Comparison of ENCODE assay signal across 8 mouse cellular contexts in genomic region chr6:125603234-125603633, GRCm38 (mm10). TPM values are rescaled to one million over a fixed set of nuclear protein-coding genes. Genes with fewer than 3 reads are reported as not detected.
A peak's percentile ranks its signal among the peaks of the same experiment; 100 is the strongest.
DNase-seq lines count a peak whose midpoint lies in the region; ATAC-seq and TF ChIP-seq lines count a peak whose summit lies in the region.

No protein-coding gene starts in this region.

- H3K36me3 ChIP-seq in ES-E14 (ENCODE audit: control insufficient read depth, insufficient read depth, low read length, poor library complexity, severe bottlenecking), result no peaks in the 10 kb centered on the region
- H3K36me3 ChIP-seq in hindbrain, embryonic 11.5 days (ENCODE audit: control insufficient read depth, insufficient read depth, low read length), result no peaks in the 10 kb centered on the region
- H3K36me3 ChIP-seq in lung, embryonic 15.5 days, result no peaks in the 10 kb centered on the region

- H3K27ac ChIP-seq in ES-E14 (ENCODE audit: insufficient read depth, low read depth, low read length, poor library complexity, severe bottlenecking), result no peak overlapping the region
- H3K27ac ChIP-seq in hindbrain, embryonic 11.5 days (ENCODE audit: low read depth, low read length), result no peak overlapping the region
- no peak overlapping the region for H3K27ac ChIP-seq in lung, embryonic 15.5 days

- H3K4me2 ChIP-seq in hindbrain, embryonic 11.5 days (replicated peaks; ENCODE audit: low read depth, low read length), result no peak overlapping the region
- peak overlapping the region; percentile 40 for H3K4me2 ChIP-seq in lung, embryonic 15.5 days

- WGBS in hindbrain, embryonic 11.5 days, result 9% methylated on average over 18 of the region's 18 CpGs
- 4% methylated on average over 18 of the region's 18 CpGs for WGBS in lung, embryonic 15.5 days

- peak; percentile 76 for ATAC-seq in hindbrain, embryonic 11.5 days (ENCODE audit: low FRiP score)
- ATAC-seq in lung, embryonic 15.5 days (ENCODE audit: borderline replicate concordance, extremely low read depth, low FRiP score, low TSS enrichment), result peak; percentile 41; the same call in 1 of the 2 replicates
- peak; percentile 57; the same call in 1 of the 2 replicates for ATAC-seq in neutrophil, adult 5-6 weeks (ENCODE audit: extremely low read depth, insufficient number of reproducible peaks, low FRiP score, poor library complexity, severe bottlenecking)

- H3K4me1 ChIP-seq in ES-E14 (ENCODE audit: control insufficient read depth in 2 of 2, insufficient read depth in 2 of 2, low read length in 2 of 2, poor library complexity in 1 of 2), result peaks cover 2 to 15% of the 10 kb centered on the region in 2 experiments; a peak in 3 of 4 replicates
- no peaks in the 10 kb centered on the region for H3K4me1 ChIP-seq in hindbrain, embryonic 11.5 days (replicated peaks; ENCODE audit: control insufficient read depth, insufficient read depth, low read length)
- 0 out of 2 replicates have a peak, but pooled peaks cover 5% of the 10 kb centered on the region for H3K4me1 ChIP-seq in lung, embryonic 15.5 days

- H3K9me3 ChIP-seq in ES-E14 (ENCODE audit: control insufficient read depth, insufficient read depth, low read depth, low read length), result no peaks in the 10 kb centered on the region
- no peaks in the 10 kb centered on the region for H3K9me3 ChIP-seq in hindbrain, embryonic 11.5 days (ENCODE audit: control insufficient read depth, low read length)
- H3K9me3 ChIP-seq in lung, embryonic 15.5 days, result no peaks in the 10 kb centered on the region

- DNase-seq in ES-E14 (ENCODE audit: low read depth, low spot score), result peak; percentile 93
- peak; percentile 24 for DNase-seq in cerebellum, adult 9-11 months
- peak; percentile 57 to 77 for DNase-seq in frontal cortex, postnatal 10 days (ENCODE audit: low spot score in 2 of 2)
- peak; percentile 92 for DNase-seq in hindbrain, embryonic 11.5 days (ENCODE audit: low spot score)
- DNase-seq in layer of hippocampus, adult 9-10 months (ENCODE audit: low spot score), result peak; percentile 40
- peak; percentile 38 to 50 for DNase-seq in thymus, adult 18-20 months

- in situ Hi-C loops in ES-E14 (cut with MboI; ENCODE audit: low sequenced_read_pairs in 2 of 2, unreplicated experiment in 2 of 2), result loop anchor here (5.0 to 10.0 kb wide), 4 partner anchors 101 to 241 kb away; no protein-coding TSS in a partner anchor

- no peak overlapping the region for H3K4me3 ChIP-seq in ES-E14 (ENCODE audit: insufficient read depth in 1 of 2, low read depth in 1 of 2, low read length in 2 of 2, poor library complexity in 1 of 2, severe bottlenecking in 1 of 2)
- H3K4me3 ChIP-seq in hindbrain, embryonic 11.5 days (ENCODE audit: low read depth, low read length), result no peak overlapping the region
- no peak overlapping the region for H3K4me3 ChIP-seq in lung, embryonic 15.5 days

- H3K27me3 ChIP-seq in hindbrain, embryonic 11.5 days (ENCODE audit: control insufficient read depth, insufficient read depth, low read length), result no peaks in the 10 kb centered on the region; the same call in 1 of the 2 replicates
- 0 out of 2 replicates have a peak, but pooled peaks cover 4% of the 10 kb centered on the region for H3K27me3 ChIP-seq in lung, embryonic 15.5 days

- H3K9ac ChIP-seq in ES-E14 (ENCODE audit: insufficient read depth, low read depth, low read length, poor library complexity, severe bottlenecking), result no peak overlapping the region
- no peak overlapping the region for H3K9ac ChIP-seq in hindbrain, embryonic 11.5 days (ENCODE audit: low read depth, low read length)
- H3K9ac ChIP-seq in lung, embryonic 15.5 days, result no peak overlapping the region

TF ChIP-seq in ES-E14, 5 proteins besides CTCF, POLR2A, EP300 and RAD21:
- TF ChIP-seq ZC3H11A (IDR thresholded peaks at IDR 0.05; ENCODE audit: borderline replicate concordance, low read depth, low read length) (peak; percentile 90), MAFK (IDR thresholded peaks at IDR 0.05; ENCODE audit: insufficient read depth, low read depth, low read length) (no peak), HCFC1 (IDR thresholded peaks at IDR 0.05; ENCODE audit: borderline replicate concordance, insufficient read depth, low read length) (peak; percentile 65; the same call in 1 of the 2 replicates), ZNF384 (IDR thresholded peaks at IDR 0.05; ENCODE audit: low read depth, low read length) (0 out of 2 replicates have a peak, but pooled peaks have one; percentile 28), CHD2 (IDR thresholded peaks at IDR 0.05; ENCODE audit: low read depth, low read length) (no peak)

RNA-seq across cellular contexts. Expression of gene Vwf, which starts 56.7 kb away (rescaled TPM):
- total RNA-seq in ES-E14 (2012; rRNA removed), result 3.0 and 6.8 TPM in 2 replicates
- polyA plus RNA-seq in hindbrain, embryonic 11.5 days (2014; fragmentation: Nextera tagmentation; extraction: Ambion mirVana), result 10.3 and 10.7 TPM in 2 replicates
- 19.1 and 20.8 TPM in 2 replicates for polyA plus RNA-seq in lung, embryonic 15.5 days (2015; fragmentation: Nextera tagmentation; extraction: Ambion mirVana)
- total RNA-seq in neutrophil, adult 5-6 weeks (2017), result 5.7 and 8.6 TPM in 2 replicates

Comparison
In these comparisons a context has a peak if more than half of its experiments do, and no peak if none do; other contexts are left out.
1. DNase-seq: peak in every context shown above with its lines; median percentile 93 in ES-E14; 92 in hindbrain, embryonic 11.5 days; 67 in frontal cortex, postnatal 10 days; 44 in thymus, adult 18-20 months; 40 in layer of hippocampus, adult 9-10 months; 24 in cerebellum, adult 9-11 months.